Mouse (Mus musculus): ENCODE results near the gene Arfip1.

The Arfip1 gene

DNA sequence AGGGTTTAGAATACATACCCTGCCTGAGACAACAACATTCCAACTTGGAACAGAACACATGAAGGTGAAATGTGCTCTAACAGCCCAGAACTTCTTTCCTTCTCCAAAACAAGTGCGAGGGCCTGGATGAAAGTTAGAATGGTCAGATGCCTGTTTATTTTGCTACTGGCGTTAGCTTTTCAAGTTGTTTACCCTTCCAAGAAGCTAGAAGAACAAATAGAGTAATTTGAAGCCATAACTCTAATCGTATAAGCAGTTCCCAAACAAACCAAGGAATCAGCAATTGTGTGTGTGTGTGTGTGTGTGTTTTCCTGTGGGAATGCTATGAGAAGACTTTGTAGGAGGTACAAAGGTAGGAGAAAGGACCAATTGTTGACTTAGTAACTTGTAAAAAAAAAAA lies 97.5 kb downstream of the Arfip1 start:
- DNase-seq = no peak

DNA sequence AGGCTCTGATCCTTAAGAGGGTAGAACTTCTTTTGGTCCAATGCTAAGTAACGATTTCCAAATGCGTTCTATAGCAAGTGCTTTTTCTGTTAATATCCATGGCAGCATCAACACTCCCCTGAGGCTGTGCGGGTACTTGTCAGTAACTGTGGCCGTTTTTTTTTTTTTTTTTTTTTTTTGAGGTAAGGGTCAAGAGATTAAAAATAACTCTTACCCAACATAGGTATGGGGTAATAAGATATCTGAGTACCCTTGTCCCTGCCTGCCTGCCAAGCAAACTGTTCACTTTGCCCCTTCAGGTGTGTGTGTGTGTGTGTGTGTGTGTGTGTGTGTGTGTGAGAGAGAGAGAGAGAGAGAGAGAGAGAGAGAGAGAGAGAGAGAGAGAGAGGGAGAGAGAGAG lies 98.1 kb downstream of the Arfip1 start:
- DNase-seq = no peak

DNA sequence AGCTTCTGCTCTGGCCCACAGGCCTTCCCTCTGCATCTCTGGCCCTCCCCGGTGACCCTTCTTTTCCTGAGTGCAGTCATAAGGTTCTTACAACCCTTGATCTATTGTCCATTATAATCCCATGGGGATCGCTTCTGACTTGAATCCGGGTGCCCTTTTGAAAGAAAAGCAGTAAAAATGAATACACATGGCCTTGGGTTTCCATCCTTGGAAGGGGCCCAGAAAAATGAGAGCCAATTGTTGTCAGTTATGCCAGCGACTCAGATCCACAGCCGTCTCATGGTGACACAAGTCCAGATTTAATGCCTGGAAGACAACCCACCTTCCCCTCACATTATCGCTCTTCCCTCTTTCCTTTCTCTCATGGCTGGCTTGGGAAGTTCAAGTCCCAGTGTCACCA lies 100.3 kb downstream of the Arfip1 start:
- DNase-seq = no peak

DNA sequence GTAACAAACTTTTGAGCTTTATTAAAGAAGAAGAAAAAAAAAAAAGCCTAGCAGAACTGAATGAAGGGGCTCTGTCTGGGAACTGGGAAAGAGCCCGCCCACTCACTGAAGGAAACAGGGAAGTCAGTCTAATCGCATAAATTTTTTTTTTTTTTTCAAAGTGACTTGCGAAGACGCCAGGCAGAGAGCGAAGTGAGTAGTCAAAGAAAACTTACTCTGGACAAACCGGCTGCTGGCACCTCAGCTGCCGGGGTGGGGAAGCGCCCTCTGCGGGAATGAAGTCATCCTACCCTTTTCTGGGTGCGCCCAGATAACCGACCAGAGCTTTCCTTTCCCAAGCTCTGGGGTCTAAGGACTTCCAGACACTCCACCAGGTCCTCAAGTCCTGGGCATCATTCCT lies 101.3 kb downstream of the Arfip1 start:
- DNase-seq = no peak

DNA sequence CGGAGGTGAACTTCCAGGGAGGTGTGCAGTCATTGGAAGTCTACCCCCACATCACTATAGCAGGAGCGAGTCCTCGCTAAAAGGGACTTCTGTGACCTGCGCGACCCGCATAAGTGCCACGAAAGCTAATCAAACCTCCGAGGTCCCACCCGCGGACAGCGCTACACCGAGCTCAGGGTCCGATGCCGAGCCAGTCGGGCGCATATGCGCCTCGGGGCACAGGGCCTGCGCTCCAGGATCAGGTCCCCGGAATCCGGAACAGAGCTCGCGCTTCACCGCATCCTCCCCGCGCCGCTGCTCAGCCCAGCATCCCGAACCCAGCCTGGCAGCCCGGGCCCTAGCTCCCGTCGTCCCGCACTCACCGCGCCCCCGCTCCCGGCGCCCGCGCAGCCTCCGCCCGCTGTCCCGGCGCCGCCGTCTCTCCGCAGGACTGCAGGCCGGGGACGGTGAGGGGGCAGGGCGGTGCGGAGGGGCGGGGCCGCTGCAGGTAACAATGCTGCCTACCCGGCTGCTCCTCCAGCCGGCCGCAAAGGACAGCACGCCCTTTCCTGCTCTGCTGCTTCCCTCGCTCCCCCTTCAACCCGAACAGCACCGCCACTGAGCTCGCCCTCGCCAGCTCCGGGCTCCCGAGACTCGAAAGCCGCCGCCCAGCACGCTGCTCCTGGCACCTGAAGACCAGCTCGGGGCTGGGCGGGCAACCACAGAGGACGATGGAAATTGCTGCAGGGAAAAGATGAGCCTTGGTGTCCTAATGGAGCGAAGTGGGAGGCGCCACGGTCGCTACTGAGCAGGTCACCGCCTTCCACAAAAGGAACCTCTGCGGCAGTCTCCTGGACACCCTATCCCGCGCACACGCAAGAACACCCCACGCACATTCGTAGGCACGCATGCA lies 102.2 kb downstream of the Arfip1 start, which contains the start of gene Fhdc1:
Gene Fhdc1 (minus strand): TSS at position 424 of the 892 bp plus-strand sequence.
- DNase-seq = peak; percentile 33 to 43

DNA sequence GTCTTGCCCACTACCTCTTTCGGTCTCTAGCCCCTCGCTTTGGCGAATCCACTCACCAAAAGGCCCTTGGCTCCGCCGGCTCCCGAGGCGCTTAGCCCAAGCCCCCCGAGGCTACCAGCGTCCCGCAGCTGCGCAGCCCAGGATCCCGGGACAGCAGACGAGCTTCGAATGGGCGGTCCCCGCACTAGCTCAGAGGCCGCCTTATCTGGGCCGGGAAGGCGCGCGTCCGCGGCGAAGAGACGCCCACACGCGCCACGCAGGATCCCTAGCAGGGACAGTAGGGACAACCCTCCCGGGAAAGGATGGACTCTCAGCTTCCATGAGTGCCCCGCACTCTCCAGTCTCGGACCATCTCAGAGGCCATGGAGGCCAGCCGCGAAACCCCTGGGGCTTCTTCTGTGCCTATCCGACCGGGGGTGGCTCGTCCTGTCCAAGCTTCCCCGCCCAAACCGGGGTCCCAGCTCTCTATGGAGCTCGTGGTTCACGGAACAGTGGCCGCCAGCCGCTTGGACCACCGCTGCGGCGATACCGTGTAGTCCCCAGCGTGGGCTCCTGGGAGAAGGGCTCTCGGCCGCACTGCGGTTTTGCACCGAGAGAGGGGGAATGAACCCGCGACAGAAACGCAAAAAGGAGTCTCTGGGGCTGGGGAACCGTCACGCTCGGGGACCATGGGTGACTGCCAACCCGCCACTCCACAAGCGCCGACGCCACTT lies 103.0 kb downstream of the Arfip1 start:
- peak in 1 of 2 experiments; percentile 6 for DNase-seq

DNA sequence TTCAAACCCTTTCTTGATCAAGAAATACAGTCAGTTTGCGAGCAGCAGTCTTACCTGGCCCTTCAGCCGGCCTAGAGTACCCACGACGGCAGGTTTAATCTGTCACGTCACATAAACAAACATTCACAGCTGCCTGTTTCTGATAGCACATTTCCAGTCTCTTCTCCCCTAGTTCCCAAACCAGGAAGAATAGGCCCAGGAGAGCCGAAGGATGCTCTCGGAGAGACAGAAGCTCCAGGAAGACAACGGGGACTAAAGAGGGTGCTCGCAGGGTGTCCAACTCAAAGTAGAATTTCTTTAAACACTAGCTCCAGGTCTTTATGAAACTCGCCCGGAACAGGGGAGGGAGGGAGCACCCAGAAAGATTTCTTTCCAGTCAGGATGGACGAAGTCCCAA lies 103.5 kb downstream of the Arfip1 start:
- no peak for DNase-seq

DNA sequence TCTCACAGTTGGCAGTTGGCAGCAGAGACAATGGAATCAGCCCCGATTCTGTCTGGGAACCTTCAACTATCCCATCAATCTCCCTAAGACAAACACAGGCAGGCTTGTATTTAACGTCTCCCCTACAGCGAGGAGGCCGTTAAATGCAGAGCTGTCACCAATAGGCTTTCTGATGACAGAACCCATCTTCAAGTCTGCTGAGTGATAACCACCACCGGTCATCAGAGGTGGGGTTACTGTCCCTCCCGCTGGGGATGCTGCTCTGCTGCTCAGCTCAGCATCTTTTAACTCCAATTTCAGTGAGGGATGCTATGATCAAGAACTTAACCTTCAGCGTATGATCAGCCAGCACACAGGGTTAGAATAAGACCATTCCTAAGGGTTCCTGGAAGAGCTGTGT lies 104.2 kb downstream of the Arfip1 start:
- no peak for DNase-seq

DNA sequence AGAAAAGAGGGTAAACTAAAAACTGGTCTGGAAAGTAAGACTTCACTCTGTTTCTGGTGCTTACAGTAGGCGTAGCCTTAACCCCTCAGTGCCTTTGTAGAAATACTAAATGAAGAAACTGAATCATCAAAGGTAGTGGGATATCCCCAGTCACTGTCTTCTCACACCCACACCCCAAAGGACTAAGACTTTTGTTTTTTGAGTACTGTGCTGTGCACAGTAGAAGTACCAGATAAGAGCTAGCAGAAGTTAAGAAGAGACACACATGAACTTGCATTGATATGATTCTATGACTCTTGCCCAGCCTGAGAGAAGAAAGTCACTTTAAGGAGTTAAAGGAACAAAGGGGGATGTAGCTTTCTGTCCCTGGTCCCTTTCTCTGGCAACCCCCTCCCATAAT lies 104.9 kb downstream of the Arfip1 start:
- DNase-seq = no peak

DNA sequence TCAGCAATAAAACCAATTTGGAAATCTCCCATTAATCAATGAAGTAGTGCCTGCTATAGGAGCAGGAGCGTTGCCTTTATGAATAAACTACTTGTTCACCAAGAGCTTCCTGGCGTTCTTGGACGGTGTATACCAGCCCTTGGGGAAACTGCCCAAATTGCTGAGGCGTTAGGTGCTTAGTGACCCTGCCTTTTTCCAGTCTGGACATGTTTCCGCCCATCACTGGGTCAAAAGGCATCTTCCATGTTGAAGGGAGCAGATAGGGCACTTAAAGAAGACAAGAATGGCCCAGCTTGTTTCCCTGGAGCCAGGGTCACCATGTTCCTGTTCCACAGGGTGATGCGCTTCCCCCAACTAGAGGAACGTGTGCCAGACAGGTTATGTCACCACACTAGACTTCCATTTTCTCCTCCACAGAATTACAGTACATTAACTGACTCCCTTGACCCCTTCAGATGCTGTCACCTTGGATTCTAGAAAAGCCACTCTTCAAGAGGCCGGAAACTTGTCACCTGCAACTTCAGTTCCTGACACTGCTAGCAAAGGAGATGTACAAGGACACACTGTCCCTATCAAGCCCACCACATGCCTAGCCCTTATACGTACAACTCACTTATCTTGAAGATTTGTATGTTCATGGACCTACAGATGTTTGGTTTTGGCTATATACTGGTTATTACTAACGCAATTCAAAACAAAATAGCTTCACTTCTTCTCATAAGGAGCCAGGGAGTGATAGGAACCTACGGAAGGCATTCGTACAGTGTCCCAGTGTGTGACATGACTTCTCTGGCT lies 107.2 kb downstream of the Arfip1 start:
- DNase-seq = no peak

DNA sequence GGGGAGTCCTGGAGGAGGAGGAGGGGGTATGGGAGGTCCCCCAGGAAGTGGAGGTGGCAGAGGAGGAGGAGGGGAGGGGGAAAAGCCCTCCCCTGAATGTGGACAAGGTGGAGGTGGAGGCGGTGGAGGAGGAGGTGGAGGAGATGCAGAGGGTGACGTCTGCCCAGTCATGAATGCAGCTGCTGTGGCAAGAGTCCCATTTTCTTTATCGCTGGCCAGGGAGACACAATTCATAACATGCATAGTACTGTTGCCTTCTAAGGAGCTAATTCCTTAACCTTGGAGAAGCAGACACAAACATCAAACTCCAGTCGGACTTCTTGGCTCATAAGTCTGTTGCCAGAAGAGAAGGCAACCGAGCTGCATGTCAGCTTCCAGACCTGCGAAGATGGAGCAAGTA lies 108.0 kb downstream of the Arfip1 start:
- no peak for DNase-seq

DNA sequence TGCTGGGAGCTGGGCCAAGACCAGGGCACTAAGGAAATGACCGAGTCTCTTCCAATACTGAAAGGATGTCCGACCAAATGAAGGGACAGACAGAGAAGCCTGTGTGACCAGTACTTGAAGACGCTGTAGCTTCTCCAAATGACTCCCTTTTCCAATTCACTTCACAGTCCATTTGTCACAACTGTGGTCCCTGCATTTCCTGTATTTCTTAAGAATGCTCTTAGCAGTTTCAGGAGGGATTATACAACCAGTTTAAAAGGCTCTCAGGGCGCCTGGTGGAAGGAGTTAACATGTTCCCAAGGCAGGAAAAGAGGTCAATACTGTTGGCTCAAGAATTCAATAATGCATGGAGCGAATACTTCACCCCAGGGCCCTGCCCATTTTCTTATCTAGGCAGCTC lies 109.5 kb downstream of the Arfip1 start:
- DNase-seq = no peak

DNA sequence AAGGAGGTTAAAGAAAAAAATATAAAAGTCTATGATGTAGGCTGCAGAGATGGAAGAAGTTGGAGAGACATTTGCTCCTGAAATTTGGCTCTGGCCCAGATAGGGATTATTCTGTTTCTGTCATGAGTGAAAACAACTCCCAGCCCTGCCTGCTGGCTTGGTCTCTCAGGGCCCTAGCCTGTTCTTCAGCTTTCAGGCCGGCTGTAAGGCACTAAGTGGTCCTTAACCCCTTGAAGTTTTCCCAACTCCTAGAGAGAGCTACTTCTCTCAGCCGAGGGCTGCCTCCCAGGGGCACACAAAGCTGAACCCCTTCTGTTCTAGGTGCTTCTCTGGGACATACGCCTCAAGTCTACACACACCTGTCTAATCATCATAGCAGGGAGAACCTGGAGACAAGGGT lies 109.9 kb downstream of the Arfip1 start:
- DNase-seq = no peak

DNA sequence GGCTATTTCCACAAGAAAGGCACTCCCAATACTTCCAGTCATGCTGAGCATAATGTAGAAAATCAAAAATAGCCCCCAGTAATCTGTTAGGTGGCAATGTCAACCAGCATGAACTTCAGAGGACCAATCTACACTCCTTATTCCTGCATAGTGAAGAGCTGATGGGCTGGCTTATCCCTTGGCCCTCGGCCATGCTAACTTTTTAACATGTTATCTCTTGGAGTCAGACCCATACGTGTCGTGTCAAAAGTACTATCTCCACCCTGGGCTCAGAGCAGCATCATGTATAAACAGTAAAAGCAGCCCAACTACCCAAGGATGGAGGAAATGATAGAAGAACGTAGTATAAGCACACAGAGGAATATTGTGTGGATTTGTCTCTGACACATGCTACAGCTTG lies 111.3 kb downstream of the Arfip1 start:
- no peak for DNase-seq

DNA sequence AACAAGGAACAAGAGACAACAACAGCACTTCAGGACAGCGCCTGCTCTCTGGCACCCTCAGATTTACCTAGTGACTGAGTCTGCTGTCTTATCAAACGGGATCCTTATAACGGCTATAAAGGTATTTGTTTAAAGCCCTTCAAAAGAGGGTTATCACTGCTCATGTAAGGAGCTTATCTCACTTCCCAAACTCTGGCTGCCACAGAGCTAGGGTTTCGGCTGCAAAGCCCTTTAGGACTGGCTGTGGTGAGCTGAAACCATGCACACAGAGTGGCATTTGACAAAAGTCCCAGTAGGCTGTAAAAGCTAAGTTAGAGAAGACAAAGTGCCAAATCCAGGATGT lies 114.3 kb downstream of the Arfip1 start:
- DNase-seq = no peak

DNA sequence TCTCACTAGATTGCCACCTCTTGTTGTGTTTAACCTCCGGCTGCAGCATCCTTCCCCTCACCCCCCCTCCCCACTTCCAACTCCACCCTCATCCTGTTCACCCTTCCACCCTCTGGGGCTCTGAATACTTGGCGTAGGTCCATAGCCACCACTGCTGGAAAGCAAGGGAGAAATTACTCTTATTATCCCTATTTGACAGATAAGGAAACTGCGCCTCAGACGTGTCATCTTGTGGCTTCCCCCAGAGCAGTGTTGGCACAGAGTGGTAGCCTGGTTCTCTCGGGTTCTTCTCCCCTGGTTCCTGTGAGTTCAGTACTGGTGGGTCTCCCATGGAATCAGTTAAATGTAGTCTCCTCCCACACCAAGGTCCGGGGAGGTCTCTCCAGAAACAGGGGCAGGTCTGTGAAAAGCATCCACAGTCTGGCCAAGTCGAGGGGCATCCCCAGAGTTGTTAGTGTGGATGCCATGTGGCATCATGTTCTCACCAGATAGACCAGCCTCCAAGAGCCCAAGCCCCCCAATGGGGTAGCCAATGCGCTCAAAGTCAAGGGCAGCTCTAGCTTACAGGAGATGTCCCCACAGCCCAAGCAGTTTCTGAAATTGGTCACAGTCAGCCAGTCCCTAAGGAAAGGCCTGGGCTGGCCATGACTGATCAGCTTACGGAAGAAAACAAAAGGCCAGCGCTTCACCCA lies 114.9 kb downstream of the Arfip1 start:
- DNase-seq = no peak

DNA sequence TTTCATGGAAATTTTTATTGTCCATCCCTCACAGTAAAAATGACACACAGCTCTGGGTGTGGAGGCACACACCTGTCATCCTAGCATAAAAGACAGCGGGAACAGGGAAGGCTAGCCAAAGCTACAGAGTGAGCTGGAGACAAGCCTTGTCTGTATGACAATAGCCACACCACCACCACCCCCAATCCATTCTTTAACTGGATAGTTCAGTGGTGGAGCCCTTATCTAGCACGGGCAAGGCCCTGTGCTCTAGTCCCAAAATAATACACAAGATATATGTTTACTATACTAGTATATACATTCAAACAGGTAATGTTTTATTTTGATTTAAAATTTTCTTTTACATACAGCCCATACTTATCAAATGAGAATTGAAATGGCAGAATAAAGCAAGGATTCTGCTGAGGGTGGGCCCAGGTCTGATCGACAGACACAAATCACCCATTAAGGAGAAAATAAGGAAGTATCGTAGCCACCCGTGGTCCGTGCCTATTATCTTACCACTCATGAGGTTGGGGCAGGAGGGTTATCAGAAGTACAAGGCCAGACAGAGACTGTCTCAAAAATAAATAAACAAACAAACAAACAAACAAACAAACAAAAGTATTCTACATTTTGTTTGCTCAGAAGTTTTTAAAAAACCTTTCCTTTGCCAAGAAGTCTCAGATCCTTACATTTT lies 116.5 kb downstream of the Arfip1 start:
- no peak for DNase-seq

DNA sequence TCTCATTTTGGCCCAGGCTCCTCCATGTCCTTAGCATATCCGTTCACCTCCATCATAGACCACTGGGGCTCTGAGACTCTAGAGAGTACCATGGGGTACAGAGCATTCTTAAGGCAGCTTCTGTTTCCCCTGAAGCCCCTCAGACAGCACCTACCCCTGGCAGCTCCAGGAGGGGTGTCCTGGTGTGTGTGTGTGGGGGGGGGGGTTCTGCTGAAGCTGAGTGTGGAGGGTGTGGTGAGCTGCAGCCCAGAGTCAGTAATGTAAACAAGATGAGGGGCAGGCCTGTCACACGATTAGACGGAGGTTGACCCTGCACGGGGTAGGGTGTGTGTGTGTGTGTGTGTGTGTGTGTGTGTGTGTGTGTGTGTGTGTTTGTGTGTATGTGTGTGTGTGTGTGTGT lies 120.7 kb downstream of the Arfip1 start:
- DNase-seq = no peak

DNA sequence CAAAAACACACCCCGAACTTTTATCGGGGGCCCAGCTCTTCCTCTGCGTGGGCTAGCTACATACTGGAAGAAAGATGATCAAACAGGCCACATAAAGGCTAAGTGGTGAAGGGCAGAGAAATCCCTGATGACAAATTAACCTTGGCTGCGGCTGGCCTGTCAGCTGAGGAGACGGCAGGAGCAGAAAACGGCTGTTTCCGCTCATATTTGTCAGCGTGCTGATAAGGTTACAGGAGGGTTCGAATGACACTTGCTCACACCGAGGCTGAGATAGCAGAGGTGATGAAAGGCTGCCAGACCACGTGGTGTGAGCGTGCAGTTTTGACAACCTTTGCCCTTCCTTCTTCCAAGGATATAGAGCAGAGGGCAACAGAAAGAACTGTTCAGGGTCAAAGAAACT lies 121.5 kb downstream of the Arfip1 start:
- no peak for DNase-seq

DNA sequence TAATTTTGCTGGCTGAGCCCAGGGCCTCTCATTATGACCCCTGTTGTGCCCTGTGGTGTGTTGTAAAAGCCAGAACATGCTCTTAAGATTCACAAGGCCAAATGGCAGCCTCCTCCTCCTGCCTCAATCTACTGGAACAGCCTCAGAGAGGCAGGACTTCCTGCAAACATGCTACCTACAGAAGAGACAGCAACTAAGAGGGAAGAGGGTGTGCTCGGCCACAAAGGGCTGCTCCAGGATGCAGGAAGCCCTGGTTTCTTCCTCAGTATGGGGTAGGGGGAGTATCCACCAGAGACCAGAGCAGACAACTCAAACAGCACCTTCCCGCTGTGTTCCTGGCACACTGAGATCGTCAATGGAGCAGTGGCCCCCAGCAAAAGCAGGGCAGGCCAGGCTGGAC lies 121.9 kb downstream of the Arfip1 start:
- DNase-seq = no peak

DNA sequence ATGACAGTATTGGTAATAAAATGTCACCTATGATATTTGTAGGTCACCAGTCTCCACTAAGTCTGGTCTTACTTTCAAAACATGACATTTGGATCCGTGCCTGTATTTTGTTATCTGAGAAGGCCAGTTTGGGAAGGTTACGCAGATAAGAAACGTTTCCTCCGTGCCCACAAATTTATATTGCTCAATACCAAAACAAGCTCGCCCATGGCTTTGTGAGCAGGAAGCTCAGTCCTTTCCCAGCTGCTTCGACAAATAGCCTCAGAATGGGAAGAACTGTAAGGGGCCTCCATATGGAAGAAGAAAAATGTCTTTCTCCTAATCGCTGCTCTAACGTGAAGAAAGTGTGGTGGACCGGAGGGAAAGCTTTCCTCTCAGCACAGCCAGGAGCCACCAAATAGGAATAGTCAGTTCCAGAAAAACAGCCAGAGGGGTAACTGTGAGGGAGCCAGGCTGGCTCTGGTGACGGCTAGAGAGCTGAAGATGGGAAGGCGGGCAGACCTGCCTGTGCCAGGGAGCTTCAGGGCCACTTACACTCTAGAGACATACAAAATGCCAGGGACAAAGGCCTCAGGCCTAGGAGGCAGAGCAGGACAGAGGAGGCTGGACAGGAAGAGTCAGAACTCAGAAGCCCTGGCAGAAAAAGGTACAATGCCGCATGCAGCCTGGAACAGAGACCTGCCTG lies 126.5 kb downstream of the Arfip1 start:
- DNase-seq = no peak

DNA sequence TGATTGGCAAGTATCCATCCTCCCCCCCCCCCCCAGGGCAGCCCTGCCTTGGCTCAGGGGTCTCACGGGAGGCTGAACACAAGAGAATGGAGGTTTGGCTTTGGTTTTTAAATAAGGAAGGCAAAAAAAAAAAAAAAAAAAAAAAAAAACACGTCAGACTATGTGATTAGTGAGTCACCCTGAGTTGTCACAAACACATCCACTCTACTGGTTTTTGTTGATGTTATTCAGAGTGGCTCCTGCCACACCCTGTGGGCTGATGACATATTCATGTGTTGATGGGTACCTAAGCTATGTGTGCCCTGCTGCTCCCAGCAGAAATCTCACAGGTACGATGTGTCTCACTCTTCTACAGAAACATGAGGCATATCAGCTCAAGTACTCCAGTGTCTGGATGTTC lies 131.8 kb downstream of the Arfip1 start:
- DNase-seq = no peak

All from B cell, adult 2 months (primary cell).